Mouse (Mus musculus): ENCODE results near the gene Ndufc2.

Ndufc2 gene

DNA sequence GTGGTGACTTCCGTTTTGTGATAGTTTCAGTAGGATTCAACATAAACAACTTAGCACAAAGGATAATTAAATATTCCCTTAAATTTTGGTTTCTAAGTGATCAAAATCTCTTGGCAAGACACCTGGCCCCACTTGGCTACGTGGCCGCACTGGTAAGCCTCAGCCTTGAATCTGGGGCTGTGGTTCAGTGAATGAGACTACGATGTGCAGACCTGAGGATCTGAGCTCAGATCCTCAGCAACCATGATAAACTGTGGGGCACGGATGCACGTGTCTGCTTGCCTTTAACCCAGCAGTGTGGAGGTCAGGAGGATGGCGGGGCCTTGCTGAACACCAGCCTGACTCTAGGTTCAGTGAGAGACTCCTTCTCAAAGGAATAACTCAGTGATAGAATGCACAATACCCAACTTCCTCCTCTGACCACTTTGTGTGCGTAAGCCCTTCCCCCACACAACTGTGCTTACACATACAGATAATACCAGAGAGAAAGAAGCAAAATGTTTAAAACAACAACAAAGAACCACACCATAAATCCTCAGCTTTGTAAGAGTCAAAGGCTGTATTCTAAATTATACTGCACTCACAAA is 12.1 kb upstream of the Ndufc2 start:
- DNase-seq (ENCODE audit: low spot score): no peak

DNA sequence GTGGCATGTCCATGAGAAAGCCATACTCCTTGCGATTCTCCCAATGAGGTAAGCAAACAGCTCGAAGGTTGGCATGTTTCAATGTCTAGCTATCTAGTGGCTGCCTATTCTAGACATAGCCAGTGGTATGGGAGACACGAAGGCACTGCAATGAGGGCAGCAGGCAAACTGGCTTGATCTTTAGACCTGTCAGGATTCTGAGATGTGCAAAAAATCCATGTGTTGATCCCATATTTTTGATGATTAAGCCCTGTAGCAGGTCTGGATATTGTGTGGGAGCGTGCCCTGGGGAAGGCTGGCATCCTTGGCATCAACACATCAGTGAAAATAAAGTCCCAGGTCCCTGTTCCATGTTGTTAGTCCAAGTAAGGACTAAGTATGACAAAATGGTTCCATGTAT is 11.3 kb upstream of the Ndufc2 start:
- DNase-seq (ENCODE audit: low spot score): no peak

DNA sequence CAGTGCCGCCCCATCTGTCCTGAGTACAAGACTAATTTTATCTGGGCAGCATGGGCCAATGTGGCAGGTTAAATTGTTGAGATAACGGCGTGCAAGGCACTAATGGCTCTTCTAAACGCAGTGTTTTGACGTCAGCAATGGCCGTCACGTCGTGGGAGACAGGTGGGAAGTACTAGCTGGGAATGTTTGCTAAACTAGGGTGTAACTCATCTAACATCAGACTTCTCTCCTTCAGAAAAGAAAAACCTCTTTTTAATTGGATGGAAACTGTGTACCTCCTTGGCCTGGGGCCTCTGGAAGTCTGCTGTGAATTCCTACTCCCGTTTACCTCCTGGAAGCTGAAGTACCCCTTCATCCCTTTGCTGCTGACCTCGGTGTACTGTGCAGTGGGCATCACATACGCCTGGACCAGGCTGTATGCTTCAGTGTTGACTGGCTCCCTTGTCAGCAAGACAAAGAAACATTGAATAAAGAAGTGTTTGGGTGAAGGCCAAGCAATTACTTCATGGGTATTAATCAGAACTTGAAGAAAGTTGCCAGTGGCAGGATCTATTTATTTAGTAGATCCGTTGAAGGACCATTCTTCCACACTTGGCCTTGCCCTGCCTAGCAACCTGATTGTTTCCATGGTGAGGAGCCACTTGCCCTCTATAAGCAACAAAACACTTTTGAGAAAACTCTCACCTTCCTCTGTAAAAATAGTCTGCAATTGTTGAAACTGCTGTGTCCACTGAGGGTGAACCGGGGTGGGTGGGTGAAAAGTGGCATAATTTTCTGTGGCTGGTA is 8.3 kb upstream of the Ndufc2 start:
- no peak for DNase-seq (ENCODE audit: low spot score)

DNA sequence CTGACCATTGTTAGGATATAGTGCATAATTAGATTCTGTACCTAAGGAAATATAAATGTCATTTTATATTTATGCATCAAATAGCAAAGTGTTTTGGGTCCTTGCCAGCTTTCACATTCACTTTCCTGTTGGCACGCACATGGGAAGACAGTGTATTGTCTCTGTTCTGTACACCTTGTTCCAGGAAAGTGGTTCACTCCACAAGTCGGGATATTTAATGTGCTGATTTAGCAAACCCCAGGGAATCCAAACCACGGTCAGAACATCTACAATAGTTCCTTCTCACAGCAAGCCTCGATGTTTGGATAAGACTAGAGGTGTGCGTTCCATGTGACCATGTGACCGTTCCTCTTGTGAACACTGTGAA is 7.7 kb upstream of the Ndufc2 start:
- no peak for DNase-seq (ENCODE audit: low spot score)

DNA sequence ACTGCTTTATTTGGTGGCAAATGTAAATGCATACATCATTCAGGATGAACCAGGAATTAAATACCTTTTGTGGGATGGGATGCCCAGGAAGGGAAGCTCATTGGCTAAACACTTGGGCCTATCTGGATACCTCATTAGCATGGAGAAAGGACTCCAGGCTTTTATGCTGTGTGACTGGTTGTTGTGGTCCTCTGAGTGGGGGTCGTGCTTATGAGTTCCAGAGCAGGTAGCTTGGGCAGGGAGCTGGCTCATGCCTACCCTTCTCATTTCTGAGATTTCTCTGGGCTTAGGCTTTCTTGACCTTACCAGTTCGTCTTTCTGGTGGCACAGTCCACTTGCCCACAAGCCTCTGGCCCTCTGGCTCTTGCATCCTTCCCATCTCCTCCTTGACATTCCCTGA is 5.4 kb upstream of the Ndufc2 start:
- DNase-seq (ENCODE audit: low spot score): no peak

DNA sequence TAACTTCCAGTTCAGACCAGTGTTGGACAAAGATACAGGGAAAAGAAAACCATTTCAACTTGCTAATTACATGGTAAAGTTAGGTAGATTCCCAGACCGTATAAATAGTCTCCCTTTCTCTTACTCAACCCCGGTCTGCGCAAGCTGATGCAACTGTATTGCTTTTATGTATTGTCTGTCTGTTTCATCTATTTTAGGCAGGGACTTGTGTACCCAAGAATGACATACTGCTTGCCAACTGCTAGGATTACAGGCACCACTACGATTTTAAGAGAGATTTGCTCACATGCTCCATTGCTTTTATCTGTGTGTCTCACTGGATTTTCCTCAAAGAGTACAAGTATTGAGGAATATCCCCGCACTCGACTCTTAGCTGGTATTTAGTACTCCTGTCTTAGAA is 860 bp upstream of the Ndufc2 start:
- no peak for DNase-seq (ENCODE audit: low spot score)

DNA sequence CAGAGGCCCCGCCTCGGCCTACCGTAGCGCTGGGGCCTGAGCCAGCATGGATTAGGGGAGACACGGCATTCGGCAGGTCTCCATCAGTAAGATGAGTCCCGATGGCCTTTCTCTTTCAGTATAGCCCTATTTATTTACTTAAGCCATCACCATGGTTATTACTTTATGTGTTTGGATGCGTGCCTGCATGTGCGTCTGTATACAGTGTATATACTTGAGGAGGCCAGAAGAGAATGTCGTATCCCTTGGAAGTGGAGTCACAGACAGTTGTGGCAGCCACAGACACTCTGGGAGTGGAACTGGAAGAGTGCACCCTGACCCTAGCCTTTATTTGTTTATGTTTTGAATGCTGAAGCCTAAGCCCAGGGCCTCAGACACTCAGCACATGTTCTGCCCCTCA is 7.3 kb downstream of the Ndufc2 start:
- DNase-seq (ENCODE audit: low spot score): no peak

DNA sequence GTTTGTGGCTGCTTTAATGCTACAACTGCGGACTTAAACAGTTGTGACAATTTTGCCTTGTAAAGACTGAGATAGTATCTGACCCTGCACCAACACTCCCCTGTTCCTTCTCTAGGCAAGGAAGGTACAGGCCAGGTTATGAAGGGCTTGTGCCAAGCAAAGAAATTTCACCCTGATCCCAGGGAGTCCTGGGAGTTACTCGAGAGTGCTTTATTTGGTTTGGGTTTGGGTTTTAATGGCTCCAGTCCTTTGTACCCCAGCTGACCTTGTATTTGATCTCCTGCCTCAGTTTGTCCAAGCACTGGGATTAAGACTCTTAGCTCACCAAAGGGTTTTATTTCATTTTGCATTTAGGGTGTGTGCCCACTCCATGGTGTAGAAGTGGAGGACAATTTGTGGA is 11.3 kb downstream of the Ndufc2 start:
- DNase-seq (ENCODE audit: low spot score): no peak

DNA sequence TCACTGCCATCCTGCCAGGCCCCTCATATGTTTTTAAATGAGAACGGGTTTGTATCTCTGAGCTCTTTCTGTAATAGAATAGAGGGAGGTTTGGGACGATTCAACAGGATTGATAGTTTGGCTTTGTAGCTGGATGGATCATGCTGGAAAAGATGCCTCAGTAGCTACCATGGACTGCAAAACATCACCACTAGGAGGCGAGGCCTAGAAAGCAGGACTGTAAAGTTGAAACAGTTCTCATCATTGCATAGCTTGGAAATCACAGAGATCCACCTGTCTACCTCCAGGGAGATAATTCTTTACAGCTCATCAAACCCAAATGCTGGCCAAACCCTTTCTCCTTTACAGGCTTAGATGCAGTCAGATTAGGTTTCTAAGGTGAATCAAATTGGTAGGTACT is 11.8 kb downstream of the Ndufc2 start:
- DNase-seq (ENCODE audit: low spot score): no peak

DNA sequence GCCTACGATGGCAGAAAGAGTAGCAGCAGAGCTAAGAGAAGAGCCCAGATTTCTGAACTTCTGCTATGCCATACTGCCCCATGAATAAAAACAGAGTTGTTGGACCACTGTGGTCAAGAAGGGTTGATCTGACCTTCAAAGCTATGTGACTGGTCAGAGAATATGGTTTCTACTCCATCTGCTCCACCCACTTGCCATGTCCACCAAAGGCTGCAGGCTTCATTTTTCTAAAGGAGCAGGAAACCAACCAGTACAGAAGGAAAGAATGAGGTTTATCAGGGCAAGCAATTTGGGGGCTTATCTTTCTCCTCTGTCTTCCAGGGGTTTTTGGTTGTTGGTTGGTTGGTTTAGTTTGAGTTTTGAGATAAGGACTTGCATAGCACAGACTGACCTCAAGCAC is 14.2 kb downstream of the Ndufc2 start:
- DNase-seq (ENCODE audit: low spot score): no peak

DNA sequence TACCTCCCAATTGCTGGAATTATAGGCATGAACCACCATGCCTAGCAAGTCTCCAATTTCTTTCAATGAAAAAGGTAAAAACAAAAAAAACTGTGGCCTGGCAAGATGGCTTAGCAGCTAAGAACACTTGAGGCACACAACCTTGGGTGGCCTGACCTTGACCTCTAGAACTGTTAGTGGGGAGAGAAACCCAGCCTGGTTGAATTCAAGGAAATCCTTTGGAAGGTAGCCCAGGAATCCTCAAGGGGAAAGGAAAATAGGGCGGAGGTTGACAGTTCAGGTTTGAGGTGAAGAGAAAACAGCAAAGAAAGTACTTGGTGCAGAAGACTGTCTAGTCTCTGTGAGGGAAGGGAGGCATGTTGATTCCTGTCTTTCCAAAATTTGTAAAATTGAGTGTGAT is 14.6 kb downstream of the Ndufc2 start:
- no peak for DNase-seq (ENCODE audit: low spot score)

DNA sequence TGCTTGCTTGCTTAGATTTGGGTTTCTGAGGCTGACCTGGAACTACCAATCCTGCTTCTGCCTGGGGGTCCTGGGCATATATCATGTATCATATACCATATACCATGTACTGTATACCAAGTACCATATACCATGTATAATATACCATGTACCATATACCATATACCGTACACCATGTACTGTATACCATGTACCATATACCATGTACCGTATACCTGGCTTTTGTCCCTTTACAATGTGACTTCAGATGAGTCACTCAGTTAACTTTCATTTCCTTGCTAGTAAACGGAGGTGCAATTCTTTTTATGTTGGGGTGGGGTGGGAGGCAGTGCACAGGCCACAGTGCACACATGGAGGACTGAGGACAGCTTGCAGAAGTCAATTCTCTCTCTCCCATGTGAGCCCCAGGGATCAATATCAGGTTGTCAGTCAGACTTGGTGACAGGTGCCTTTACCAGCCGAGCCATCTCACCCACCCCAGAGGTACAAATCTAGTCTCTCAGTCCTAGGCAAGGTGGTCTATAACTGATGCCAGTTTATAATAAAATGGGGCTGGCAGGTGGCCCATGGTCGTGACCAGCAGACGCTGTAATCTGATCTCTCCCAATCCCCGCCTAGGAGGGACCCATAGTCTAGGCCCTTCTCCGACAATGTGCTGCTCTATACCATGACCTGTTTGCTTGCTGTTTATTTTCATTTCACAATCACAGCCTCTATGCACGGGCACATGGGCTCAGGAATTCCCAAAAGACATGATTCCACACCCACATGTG is 15.3 kb downstream of the Ndufc2 start:
- no peak for DNase-seq (ENCODE audit: low spot score)

DNA sequence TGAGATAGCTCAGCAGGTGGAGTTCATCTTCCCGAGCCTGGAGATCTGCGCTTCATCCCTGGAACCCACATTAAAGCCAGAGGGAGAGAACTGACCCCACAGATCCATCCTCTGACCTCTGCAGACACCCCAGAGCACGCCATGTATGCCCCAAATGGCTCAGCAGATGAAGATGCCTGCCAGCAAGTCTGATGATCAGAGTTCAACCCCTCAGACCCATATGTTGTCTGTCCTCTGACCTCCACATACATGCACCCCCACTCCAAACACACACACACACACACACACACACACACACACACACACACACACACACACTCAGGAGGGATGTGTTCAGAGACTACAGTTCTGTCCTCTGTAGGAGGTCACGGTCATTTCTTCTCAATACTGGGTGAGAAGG is 16.7 kb downstream of the Ndufc2 start:
- DNase-seq (ENCODE audit: low spot score): no peak

DNA sequence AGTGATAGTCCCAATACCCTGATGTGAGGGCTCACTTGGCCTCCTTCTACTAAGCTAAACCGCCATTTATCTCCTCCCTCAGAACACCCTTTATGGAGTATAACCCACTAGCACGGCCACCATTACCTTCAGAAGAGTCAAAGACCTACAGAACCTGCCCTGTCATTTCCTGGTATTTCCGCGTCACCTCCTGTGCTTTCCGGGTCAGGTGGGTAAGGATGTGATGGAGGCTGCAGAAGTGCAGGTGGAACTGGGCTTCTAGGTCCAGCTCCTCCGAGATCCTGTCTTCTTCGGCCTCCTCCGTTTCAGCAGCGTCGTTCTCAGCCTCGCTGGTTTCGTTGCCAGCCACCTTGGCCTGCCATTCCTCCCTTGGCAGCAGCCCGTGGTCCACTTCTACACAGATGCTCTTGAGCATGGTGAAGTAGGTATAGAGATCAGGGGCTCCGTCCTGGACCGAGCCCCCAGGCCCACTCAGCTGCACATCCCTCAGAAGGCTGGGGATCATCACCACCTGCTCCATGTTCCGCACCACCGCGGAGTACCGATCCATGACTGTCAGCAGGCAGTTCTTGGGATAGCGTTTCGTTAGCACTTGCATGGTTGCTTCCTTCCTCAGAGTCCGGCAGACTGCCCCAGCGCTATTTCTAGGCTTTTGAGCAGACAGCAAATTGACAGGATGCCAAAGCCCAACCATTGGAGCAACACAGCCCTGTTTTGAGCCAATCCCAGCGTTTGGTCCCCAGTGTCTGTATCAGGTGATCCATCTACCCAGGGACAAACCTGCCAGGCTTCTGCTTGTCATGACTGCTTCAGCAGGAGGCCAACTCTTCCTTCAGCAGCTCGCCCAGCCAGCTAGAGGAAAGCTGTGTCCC is 17.3 kb downstream of the Ndufc2 start, which contains the start of gene Thrsp:
Gene Thrsp, minus strand, starts transcription at position 825 of the 872 bp plus-strand sequence.
- no peak for DNase-seq (ENCODE audit: low spot score)

DNA sequence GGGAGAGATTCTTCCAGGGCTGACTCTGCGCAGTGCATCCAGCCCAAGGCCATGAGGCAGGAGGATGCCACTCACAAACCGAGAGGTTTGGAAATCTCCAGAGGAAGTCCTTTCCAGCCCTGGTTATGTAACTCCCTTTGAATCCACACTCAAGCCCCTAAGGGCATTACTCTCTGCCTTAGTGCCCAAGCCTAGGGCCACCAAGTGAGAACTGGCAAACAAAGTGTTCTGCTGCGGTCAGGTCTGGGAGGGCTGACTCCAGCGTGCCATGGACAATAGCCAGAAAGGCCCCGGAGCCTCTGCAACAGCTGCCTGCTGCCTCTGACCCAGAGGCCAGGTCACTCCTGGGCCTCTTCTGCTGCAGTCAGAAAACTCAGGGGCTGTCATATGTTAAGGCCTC is 18.9 kb downstream of the Ndufc2 start:
- no peak for DNase-seq (ENCODE audit: low spot score)

DNA sequence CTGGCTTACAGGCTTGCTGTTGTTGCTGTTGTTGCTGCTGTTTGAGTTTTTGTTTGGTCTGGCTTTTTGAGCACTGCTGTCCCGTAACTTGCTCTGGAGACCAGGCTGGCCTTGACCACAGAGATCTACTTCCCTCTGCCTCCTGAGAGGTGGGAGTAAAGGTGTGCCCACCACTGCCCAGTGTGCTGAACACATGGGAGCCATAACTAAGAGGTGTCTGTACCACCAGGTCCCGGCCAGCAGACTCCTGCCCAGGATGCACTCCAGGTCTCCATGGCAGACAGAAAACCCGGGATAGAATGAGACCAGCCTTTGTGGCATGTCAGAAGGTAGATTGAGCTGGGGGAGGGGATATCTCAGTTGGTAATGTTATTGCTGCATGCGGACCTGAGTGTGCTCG is 19.4 kb downstream of the Ndufc2 start:
- DNase-seq (ENCODE audit: low spot score): no peak

DNA sequence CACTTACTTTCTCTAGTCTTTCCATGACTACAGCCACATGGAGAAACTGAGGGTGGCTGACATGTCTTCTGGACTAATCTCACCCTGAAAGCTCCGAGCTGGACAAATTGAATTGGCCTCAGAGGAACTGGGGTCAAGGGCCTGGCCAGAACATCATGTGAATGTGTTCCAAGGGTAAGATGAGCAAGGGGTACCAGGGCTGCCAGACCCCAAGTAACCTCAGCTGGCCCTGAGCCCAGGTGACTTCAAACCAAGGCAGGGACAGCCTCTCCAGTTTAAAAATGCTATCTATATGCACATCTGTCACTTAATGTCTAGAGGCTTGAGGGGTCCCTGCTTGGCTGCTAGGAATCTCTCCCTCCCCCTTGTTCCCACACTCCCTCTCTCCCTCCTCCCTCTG is 20.6 kb downstream of the Ndufc2 start:
- DNase-seq (ENCODE audit: low spot score): no peak

DNA sequence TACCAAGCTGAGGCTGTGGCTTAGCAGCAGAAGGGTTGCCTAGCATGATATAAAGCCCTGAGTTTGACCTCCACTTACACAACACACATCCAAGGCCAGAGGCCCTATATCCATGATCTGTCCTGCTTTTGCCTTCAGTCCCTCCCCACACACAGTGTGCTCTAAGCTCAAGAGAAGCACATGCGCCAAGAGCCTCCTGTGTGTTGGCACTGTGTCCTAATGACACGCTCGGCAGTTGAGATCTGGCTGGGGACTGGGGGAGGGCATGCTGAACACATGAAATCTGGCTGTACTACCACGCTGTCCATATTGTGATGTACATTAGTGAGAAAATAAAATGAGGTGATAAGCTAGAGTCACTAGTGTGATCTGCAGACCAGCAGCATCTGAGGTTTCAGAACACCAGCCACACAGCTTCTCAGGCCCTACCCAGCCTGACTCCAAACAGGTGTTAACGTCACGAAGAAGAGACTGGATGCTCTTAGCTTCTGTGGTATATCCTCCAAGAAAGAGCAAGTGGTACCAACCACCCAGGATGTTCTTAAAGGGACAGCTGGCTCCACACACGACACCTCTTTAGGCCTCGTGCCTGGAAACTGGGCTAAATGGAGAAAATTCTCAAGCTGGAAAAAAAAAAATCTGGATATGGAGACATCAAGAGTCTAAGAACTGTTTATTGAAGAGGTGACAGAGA is 21.3 kb downstream of the Ndufc2 start:
- DNase-seq (ENCODE audit: low spot score): no peak

DNA sequence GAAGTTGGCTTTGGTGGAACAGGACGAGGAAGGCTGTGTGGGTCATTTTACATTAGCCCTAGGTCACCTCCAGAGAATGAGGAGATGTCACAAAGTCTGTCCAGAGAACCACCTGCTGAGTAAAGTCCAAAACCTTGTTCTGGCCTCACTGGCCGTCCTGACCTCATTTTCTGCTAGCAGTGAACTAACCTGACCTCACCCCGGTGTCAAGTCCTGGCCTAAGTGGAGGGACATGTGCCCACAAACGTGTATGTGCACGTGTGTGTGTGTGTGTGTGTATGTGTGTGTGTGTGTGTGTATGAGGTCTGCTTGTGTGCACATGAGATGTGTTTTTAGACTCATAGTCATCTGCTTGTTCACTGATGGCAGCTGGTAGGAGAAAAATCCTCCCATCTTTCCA is 24.0 kb downstream of the Ndufc2 start:
- no peak for DNase-seq (ENCODE audit: low spot score)

DNA sequence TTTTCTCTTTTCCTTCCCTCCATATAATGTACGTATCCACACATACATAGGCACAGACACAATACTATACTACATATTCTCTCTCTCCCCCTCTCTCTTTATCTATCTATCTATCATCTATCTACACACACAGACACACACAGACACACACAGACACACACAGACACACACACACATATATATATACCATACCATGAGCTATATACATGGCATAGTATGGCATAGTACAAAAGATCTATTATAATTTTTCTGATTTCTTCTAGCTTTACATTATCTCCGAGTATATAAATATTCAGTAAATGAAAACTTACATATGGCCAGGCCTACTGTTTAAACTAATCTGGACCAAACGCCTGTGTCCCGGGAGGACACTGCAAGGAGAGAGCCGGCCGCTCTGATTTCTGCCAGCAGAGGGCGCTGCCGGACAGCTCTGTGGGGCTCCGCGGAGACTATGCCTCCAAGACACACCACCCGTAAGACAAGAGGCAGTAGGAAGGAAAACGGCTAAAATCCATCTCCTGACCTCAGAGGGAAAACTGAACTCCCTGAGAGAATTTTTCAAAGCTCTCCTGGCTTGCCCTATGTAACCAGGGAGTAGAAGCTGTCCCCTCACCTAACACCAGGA is 24.9 kb downstream of the Ndufc2 start:
- DNase-seq (ENCODE audit: low spot score): peak; percentile 69

DNA sequence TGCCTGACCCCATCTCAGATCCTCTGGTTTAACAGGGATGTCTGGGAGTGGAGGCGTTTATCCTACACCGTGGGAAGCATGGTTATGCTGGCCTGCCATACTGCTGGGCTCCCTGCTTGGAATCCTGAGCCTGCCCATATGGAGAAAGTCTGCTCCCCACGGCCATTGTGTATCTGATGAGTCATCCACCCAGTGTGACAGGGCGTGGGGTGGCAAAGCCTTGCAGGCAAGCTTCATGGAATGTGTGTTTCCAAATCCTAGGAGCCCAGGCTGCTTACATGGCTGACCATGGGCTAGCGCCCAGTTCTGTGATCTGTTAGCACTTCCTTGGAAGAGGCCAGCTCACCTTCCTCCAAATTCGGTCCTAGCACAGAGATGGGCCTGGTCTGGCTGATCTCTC is 26.8 kb downstream of the Ndufc2 start:
- DNase-seq (ENCODE audit: low spot score): no peak

All from spleen, adult 12 weeks (tissue).